Mouse (Mus musculus) right cerebral cortex, postnatal 10 days (tissue): Measurements from ENCODE around the gene Ksr2.
"Not testable (repeated sequence)": the region's sequence is repeated elsewhere in the genome, so short reads cannot be mapped to it uniquely, and the experiment has no call there.

ENCODE experiments used
- DNase-seq, 2 experiments: peaks; one replicate each; pipeline ENCODE4 v3.0.0; 2021; ENCODE audit warnings: low spot score in 2 of 2

Gene Ksr2

GRCm38 (mm10) chr5:117413507-117414501 lies at the start of gene Ksr2:
Gene Ksr2, plus strand, starts transcription at chr5:117414000.
- DNase-seq = peak; percentile 84 to 87

- DNase-seq = no peak
Observed at GRCm38 (mm10) chr5:117364821-117365220, 49.0 kb upstream of the Ksr2 start.

DNA sequence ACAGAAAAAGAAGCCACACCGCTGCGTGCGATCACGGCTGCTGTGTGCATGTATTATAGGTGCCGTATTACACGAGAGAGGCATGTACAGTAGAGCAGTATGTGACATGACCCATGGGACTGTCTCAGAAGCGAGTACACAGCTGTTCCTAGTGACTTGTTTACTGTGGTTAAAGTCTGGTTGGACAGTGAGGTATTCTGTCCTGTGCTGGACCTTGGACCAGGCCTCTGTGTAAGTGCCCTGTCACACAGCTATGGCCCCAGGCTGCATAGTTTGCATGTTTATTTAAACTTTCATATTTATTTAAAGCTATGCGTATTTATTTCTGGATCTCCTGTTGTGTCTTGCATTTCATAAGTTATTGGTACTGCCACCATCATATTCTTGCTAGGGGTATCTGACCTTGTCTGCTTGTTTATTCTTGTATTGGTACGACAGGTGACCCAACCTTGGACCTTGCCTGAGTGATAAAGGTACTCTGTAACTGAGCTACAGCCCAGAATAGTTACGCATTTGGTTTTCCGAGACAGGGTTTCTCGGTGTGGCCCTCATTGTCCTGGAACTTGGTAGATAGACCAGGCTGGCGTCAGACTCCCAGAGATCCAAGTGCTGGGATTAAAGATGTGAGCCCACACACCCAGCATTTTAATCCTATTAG lies 47.8 kb upstream of the Ksr2 start:
- no peak for DNase-seq

- no peak for DNase-seq
Observed at GRCm38 (mm10) chr5:117367206-117367605, 46.6 kb upstream of the Ksr2 start.

- no peak for DNase-seq
Observed at GRCm38 (mm10) chr5:117370592-117370991, 43.2 kb upstream of the Ksr2 start.

DNA sequence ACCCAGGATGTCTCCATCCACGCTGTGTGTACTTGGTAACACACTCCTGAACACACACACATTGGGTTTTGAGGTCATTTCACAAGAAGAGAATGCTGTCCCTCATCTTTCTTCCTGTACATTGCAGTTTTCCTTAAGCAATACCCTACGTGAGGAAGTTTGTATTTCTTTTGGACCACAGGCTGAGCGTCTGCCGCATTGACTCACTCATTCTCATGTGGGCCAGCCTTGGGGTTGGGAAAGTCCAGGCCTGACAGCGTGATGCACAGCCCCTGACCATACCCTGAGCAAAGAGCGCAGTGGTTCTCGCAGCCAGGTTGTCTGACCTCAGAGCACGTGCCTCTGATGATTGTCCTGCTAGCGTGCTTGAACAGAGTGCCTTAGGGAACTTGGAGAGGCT lies 40.4 kb upstream of the Ksr2 start:
- DNase-seq = no peak

GRCm38 (mm10) chr5:117374372-117375049 lies 39.3 kb upstream of the Ksr2 start:
- DNase-seq = no peak

DNA sequence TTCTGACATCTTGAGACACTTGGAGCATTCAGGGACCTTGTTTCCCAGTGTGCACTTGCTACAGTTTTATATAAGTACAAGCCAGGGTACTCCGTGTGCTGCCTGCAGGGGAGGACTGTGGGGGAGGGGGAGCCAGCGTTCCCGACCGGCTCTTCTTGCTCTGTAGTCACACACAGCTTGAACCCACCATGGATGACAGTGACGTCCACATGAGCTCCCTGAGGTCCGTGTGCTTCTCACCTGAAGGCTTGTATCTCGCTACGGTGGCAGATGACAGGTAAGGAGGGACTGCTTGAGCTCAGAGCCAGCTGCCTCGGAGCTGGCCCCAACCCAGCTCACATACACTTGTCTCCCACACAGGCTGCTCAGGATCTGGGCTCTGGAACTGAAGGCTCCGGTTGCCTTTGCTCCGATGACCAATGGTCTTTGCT lies 37.5 kb upstream of the Ksr2 start:
- DNase-seq = peak in 1 of 2 experiments; percentile 43

DNA sequence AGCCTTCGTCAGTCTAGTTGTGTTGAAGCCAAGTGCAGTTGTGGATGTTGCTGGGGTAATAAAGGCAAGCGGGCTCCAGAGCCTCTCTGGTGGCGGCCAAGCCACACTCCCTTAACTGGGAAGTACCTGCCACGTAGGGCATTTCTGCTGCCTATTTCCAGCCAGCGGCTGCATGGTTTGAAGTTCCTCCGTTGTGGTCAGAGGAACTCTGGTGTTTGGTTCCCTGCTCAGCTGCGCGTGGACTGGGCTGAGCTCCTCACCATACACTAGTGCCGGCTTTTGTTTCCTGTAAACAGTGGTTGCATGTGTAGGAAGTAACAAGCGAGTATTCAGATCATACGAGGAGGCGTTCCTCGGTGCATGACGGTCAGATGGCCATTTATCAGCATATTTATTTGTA lies 36.1 kb upstream of the Ksr2 start:
- not testable (repeated sequence) for DNase-seq

DNA sequence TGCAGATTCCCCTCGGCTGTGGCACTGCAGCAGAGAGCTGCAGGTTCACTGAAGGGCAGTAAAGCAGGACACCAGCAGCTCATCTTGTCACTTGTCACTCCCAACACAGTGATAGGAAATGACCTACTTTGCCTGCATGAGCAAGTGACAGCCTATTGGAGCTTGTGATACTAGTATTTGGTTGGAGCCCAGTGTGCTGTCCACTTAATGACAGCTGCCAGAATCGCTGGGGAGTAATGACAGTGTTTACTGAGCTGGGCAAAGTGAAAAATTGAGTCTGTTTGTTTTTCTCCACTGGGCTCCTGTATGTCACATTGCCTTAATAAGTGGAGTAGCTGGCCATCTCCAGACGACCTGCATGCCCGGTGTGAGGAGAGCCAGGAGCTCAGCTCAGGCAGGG lies 33.6 kb upstream of the Ksr2 start:
- DNase-seq = no peak

- no peak for DNase-seq
Observed at GRCm38 (mm10) chr5:117381785-117382184, 32.0 kb upstream of the Ksr2 start.

GRCm38 (mm10) chr5:117383198-117383597 lies 30.6 kb upstream of the Ksr2 start:
- no peak for DNase-seq

DNA sequence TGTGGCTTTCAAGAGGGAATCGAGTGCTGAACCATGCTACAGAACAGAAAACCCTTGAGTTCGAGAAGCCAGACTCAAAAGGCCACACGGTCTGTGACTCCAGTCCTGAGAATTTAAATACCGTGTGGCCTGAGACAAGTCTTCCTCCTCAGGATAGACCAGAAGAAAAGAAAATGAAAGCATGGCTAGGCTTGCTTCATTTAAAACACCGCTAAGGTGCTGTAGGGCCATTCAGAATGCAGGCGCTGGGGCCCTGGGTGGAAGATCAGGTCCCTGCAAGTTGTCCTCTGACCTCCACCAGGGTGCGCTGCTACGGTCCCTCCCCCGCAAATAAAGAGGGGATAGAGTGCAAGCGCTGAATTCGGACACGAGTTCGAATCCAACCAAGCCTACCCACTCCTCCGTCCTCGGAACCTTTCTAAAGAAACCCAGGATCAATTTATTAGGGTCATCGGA lies 25.5 kb upstream of the Ksr2 start:
- peak; percentile 53 to 57 for DNase-seq

- peak; percentile 97 for DNase-seq
Observed at GRCm38 (mm10) chr5:117388877-117389276, 24.9 kb upstream of the Ksr2 start, which contains the start of gene Rfc5. Gene Rfc5, minus strand, starts transcription at chr5:117389047.

DNA sequence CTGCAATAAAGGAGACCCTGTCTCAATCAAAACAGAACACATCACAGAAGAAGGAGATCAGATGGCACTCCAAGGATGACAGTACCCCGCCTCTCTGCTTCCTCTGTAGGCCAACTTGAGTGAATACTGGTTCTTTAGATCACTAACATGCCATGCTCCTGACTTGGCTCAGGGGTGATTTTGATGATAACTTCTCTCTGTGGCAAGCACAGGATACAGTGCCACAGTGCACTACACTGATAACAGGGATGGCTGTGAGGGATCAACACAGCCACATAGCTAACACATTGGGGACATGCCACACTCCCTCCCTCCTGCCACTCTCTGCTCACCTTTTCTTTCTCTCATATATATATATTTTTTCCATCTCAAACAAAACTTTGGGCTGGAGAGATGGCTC lies 22.9 kb upstream of the Ksr2 start:
- no peak for DNase-seq

- no peak for DNase-seq
Observed at GRCm38 (mm10) chr5:117395834-117396233, 18.0 kb upstream of the Ksr2 start.

DNA sequence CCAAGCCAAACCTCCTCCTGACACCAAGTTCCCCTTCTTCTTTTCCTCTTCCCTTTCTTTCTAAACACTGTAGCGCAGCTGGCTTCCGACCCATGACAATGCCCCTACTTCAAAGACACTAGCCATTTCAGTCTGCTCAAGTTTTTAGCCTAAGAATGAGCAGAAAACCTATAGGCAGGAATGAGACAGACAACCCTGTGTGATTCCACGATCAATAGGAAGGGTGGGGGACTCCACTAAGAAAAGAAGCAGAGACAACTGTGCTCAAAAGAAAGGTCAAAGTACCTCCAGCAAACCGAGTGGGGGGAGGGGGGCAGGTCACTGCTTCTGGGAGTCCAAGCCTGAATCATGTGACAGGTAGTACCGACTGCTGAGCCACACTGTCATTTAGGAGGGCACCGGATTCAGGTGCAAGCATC lies 17.2 kb upstream of the Ksr2 start:
- no peak for DNase-seq

- no peak for DNase-seq
Observed at GRCm38 (mm10) chr5:117397371-117397770, 16.4 kb upstream of the Ksr2 start.

GRCm38 (mm10) chr5:117398007-117398550 lies 15.7 kb upstream of the Ksr2 start:
- DNase-seq = no peak

DNA sequence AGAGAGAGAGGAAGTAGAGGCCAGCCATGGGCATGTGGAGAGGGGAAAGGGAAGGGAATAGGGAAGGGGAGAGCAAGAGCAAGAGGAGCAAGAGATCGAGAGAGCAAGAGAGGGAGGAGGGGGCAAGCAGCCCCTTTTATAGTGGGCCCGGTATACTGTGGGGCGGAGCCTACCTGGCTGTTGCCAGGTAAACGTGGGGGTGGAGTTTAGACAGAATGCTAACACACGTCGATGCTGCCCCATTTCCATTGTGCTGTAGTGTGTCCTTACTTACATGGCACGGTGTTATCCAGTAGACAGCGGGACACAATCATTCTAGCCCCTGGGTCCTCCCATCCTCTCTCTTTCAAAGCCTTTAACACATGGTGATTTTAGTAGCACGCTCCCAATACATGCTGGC lies 14.5 kb upstream of the Ksr2 start:
- no peak for DNase-seq

DNA sequence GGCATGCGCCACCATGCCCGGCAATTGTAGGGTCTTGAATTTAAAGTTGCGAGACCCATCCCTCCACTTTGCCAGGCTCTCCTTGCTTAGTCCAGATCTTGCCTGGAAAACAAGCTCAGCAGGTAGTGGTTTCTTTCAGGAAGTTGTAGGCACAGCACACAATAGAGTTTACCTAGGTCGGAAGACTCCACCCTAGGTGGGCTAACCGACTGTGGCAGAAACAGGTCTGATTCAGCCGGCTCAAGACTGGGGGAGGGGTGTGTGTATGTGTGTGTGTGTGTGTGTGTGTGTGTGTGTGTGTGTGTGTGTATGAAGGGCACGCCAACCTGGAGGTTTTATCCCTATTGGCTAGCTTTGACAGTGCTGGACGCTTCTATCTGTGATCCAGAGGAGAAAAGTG lies 10.2 kb upstream of the Ksr2 start:
- DNase-seq = no peak

- DNase-seq = not testable (repeated sequence)
Observed at GRCm38 (mm10) chr5:117404671-117405070, 9.1 kb upstream of the Ksr2 start.
